Mouse (Mus musculus): ENCODE results near the gene Skiv2l. TPM values are rescaled to one million over a fixed set of nuclear protein-coding genes. Genes with fewer than 3 reads are reported as not detected.

Skiv2l gene
- polyA plus RNA-seq (2015; fragmentation: Nextera tagmentation; extraction: Ambion mirVana), result 54.0 and 55.2 TPM in 2 replicates

DNA sequence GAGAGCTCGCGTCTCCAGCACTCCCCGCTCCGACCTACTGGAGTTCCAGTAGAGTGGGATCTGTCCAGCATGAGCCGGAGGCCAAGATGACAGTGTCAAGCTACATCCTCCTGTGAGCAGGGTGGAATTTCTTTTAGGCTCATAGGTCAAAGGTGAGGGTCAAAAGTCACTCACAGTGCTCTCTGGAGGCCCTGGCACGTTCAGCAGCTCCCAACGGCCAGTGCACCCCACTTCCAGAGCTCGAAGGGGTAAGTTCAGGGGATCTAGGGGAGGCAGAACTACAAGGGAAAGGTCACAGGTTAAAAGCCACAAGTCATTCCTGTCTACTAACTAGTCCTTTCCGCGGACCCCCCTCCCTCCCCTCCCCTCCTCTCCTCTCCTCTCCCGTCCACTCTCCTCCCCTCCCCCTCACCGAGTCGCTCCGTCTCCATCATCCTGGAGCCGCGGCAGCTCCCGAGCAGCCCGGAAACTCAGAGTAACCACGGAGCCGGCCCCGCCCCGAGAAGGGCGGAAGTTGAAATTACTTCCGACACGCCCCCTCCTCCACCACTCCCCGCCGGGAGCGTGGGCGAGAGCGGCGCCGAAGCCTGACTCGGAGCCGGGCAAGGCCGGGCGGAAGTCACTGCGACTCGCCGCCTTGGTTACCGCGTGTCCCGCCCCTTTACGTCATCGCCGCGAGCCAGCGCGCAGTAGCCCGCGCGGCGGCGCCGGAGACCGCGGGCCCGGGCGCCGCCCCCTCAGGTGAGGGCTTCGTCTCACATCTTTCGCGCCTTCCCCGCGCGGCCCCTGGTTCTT lies at the start of gene Skiv2l, which contains the start of gene Nelfe:
Skiv2l (minus strand) TSS at position 489 of the 795 bp plus-strand sequence.
Nelfe (plus strand) TSS at position 670 of the 795 bp plus-strand sequence.
- ATAC-seq (ENCODE audit: low FRiP score, low read depth), result peak; percentile 97
- Histone ChIP-seq H3K4me2 (replicated peaks) (peak within 1 kb of the TSS; percentile 95), H3K27me3 (no peaks in the 10 kb centered on the region), H3K36me3 (peaks cover 62% of the 10 kb centered on the region), H3K4me3 (peak within 1 kb of the TSS; percentile 89), H3K4me1 (peaks cover 21% of the 10 kb centered on the region), H3K9ac (peak within 1 kb of the TSS; percentile 89), H3K27ac (0 out of 2 replicates have a peak within 1 kb of the TSS, but pooled peaks have one; percentile 48), H3K9me3 (no peaks in the 10 kb centered on the region)
- WGBS, result under 1% methylated on average over 64 of the region's 65 CpGs

DNA sequence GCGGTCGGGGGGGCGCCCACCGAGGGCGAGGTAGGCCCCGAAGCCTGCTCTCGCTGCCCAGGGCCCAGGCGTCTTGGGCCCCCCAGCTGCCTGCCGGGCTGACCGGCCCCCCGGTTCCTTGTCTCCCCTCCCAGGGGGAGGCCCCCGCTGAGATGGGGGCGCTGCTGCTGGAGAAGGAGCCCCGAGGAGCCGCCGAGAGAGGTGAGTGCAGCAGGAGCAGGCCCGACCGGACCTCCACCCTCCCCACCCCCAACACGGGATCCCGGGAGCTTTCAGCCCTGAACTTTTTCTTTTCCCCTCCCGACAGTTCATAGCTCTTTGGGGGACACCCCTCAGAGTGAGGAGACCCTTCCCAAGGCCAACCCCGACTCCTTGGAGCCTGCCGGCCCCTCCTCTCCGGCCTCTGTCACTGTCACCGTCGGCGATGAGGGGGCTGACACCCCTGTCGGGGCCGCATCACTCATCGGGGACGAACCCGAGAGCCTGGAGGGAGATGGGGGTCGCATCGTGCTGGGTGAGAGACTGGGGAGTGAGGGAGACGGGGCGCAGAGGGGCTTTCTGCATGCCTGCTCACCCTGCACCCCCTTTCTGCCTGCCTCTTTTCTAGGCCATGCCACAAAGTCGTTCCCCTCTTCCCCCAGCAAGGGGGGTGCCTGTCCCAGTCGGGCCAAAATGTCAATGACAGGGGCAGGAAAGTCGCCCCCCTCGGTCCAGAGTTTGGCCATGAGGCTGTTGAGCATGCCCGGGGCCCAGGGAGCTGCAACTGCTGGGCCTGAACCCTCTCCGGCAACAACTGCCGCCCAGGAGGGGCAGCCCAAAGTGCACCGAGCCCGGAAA lies 49.3 kb upstream of the Skiv2l start:
- under 1% methylated on average over 39 of the region's 45 CpGs for WGBS
- peak overlapping the region; percentile 96 for H3K4me2 ChIP-seq (replicated peaks)
- no peaks in the 10 kb centered on the region for H3K27me3 ChIP-seq
- peak overlapping the region; percentile 98 for H3K9ac ChIP-seq
- H3K4me1 ChIP-seq, result peaks cover 39% of the 10 kb centered on the region
- H3K9me3 ChIP-seq, result no peaks in the 10 kb centered on the region
- H3K36me3 ChIP-seq, result peaks cover 40% of the 10 kb centered on the region
- H3K27ac ChIP-seq, result peak overlapping the region; percentile 95
- no peak for ATAC-seq (ENCODE audit: low FRiP score, low read depth)
- H3K4me3 ChIP-seq, result peak overlapping the region; percentile 92

- H3K27ac ChIP-seq, result peak overlapping the region; percentile 95
- ATAC-seq (ENCODE audit: low FRiP score, low read depth), result no peak
- peaks cover 41% of the 10 kb centered on the region for H3K4me1 ChIP-seq
- H3K9ac ChIP-seq, result peak overlapping the region; percentile 98
- H3K36me3 ChIP-seq, result peaks cover 34% of the 10 kb centered on the region
- peak overlapping the region; percentile 96 for H3K4me2 ChIP-seq (replicated peaks)
- peak overlapping the region; percentile 92 for H3K4me3 ChIP-seq
- H3K27me3 ChIP-seq, result no peaks in the 10 kb centered on the region
- 0% methylated on average over 7 of the region's 47 CpGs for WGBS
- no peaks in the 10 kb centered on the region for H3K9me3 ChIP-seq
Measured at GRCm38 (mm10) chr17:34898706-34899052, 48.7 kb upstream of the Skiv2l start.

GRCm38 (mm10) chr17:34898160-34898586 lies 48.2 kb upstream of the Skiv2l start, which contains the start of the genes C2 and Ehmt2:
Gene C2, minus strand, starts transcription at chr17:34898265.
Gene Ehmt2, plus strand, starts transcription at chr17:34898469.
- peak; percentile 48 for ATAC-seq (ENCODE audit: low FRiP score, low read depth)
- 0% methylated on average over 27 of the region's 44 CpGs for WGBS

GRCm38 (mm10) chr17:34897373-34898159 lies 47.6 kb upstream of the Skiv2l start:
- H3K9me3 ChIP-seq, result no peaks in the 10 kb centered on the region
- peak overlapping the region; percentile 98 for H3K9ac ChIP-seq
- H3K27ac ChIP-seq, result peak overlapping the region; percentile 95
- 23% methylated on average over 10 of the region's 10 CpGs for WGBS
- no peaks in the 10 kb centered on the region for H3K27me3 ChIP-seq
- H3K4me3 ChIP-seq, result peak overlapping the region; percentile 92
- peak overlapping the region; percentile 96 for H3K4me2 ChIP-seq (replicated peaks)
- peaks cover 44% of the 10 kb centered on the region for H3K4me1 ChIP-seq
- peaks cover 23% of the 10 kb centered on the region for H3K36me3 ChIP-seq
- no peak for ATAC-seq (ENCODE audit: low FRiP score, low read depth)

More at GRCm38 (mm10) chr17:34898160-34898586, 48.2 kb upstream of the Skiv2l start, which contains the start of the genes C2 and Ehmt2:
- Histone ChIP-seq H3K9me3 (no peaks in the 10 kb centered on the region), H3K4me3 (peak within 1 kb of the TSS; percentile 92), H3K4me1 (peaks cover 44% of the 10 kb centered on the region), H3K36me3 (peaks cover 29% of the 10 kb centered on the region), H3K9ac (peak within 1 kb of the TSS; percentile 98), H3K4me2 (replicated peaks) (peak within 1 kb of the TSS; percentile 96), H3K27ac (peak within 1 kb of the TSS; percentile 95), H3K27me3 (no peaks in the 10 kb centered on the region)

DNA sequence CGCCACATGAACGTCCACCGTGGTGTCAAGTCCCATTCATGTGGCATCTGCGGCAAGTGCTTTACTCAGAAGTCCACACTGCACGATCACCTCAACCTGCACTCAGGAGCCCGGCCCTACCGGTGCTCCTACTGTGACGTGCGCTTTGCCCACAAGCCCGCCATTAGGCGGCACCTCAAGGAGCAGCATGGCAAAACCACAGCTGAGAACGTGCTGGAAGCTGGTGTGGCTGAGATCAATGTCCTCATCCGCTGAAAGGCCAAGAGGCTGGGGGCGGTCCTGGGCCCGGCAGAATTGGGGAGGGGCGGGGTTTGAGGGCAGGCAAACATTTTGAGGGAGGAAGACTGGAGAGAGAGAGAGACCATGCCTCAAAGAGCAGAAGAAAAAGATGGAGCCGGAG lies 46.4 kb upstream of the Skiv2l start:
- no peaks in the 10 kb centered on the region for H3K27me3 ChIP-seq
- peak overlapping the region; percentile 77; the same call in 1 of the 2 replicates for H3K4me3 ChIP-seq
- WGBS, result 89% methylated on average over 17 of the region's 17 CpGs
- no peak for ATAC-seq (ENCODE audit: low FRiP score, low read depth)
- H3K27ac ChIP-seq, result no peak overlapping the region
- H3K9ac ChIP-seq, result no peak overlapping the region
- peaks cover 13% of the 10 kb centered on the region for H3K36me3 ChIP-seq
- peak overlapping the region; percentile 89 for H3K4me2 ChIP-seq (replicated peaks)
- no peaks in the 10 kb centered on the region for H3K9me3 ChIP-seq
- H3K4me1 ChIP-seq, result peaks cover 44% of the 10 kb centered on the region

GRCm38 (mm10) chr17:34895724-34896123 lies 45.7 kb upstream of the Skiv2l start:
- peak overlapping the region; percentile 90 for H3K9ac ChIP-seq
- H3K36me3 ChIP-seq, result peaks cover 9% of the 10 kb centered on the region
- 96% methylated on average over 15 of the region's 15 CpGs for WGBS
- H3K4me3 ChIP-seq, result peak overlapping the region; percentile 77
- peak overlapping the region; percentile 89 for H3K4me2 ChIP-seq (replicated peaks)
- H3K4me1 ChIP-seq, result peaks cover 44% of the 10 kb centered on the region
- ATAC-seq (ENCODE audit: low FRiP score, low read depth), result no peak
- no peaks in the 10 kb centered on the region for H3K9me3 ChIP-seq
- no peaks in the 10 kb centered on the region for H3K27me3 ChIP-seq
- H3K27ac ChIP-seq, result peak overlapping the region; percentile 90

- Histone ChIP-seq H3K9ac (peak overlapping the region; percentile 90), H3K27ac (peak overlapping the region; percentile 90), H3K9me3 (no peaks in the 10 kb centered on the region), H3K36me3 (peaks cover 9% of the 10 kb centered on the region), H3K4me2 (replicated peaks) (peak overlapping the region; percentile 89), H3K4me3 (peak overlapping the region; percentile 77), H3K4me1 (peaks cover 36% of the 10 kb centered on the region), H3K27me3 (no peaks in the 10 kb centered on the region)
- peak; percentile 10 for ATAC-seq (ENCODE audit: low FRiP score, low read depth)
- 9% methylated on average over 49 of the region's 51 CpGs for WGBS
Measured at GRCm38 (mm10) chr17:34894801-34895530, 45.0 kb upstream of the Skiv2l start.

DNA sequence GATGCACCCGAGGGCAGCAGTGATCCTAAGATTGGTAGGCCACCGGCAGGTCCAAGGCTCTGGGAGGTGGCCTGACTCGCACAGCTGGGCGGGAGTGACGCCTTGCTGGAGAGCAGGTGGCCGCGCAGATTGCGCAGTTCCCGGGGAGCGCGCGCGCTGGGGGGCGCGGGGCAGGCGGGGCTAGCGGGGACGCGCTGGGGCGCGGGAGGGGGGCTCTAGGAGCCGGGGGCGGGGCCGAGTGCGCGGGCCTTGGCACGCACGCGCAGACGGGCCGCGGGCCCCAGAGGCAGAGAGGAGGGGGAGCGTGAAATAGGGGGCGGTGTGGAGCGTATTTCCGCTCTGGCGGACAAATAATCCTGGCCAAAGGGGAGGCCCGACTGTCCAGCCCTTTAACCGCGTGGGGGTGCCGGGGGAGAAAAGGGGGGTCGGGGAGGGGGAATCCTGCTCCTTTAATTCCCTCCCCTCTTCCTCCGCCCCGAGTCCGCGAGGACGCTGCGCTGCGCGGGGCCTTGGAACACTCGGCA lies 44.1 kb upstream of the Skiv2l start:
- peak; percentile 88 for ATAC-seq (ENCODE audit: low FRiP score, low read depth)
- peaks cover 9% of the 10 kb centered on the region for H3K36me3 ChIP-seq
- H3K27me3 ChIP-seq, result no peaks in the 10 kb centered on the region
- WGBS, result 1% methylated on average over 27 of the region's 51 CpGs
- H3K4me3 ChIP-seq, result peak overlapping the region; percentile 77
- H3K27ac ChIP-seq, result peak overlapping the region; percentile 90
- no peaks in the 10 kb centered on the region for H3K9me3 ChIP-seq
- peaks cover 31% of the 10 kb centered on the region for H3K4me1 ChIP-seq
- peak overlapping the region; percentile 89 for H3K4me2 ChIP-seq (replicated peaks)
- peak overlapping the region; percentile 90 for H3K9ac ChIP-seq

DNA sequence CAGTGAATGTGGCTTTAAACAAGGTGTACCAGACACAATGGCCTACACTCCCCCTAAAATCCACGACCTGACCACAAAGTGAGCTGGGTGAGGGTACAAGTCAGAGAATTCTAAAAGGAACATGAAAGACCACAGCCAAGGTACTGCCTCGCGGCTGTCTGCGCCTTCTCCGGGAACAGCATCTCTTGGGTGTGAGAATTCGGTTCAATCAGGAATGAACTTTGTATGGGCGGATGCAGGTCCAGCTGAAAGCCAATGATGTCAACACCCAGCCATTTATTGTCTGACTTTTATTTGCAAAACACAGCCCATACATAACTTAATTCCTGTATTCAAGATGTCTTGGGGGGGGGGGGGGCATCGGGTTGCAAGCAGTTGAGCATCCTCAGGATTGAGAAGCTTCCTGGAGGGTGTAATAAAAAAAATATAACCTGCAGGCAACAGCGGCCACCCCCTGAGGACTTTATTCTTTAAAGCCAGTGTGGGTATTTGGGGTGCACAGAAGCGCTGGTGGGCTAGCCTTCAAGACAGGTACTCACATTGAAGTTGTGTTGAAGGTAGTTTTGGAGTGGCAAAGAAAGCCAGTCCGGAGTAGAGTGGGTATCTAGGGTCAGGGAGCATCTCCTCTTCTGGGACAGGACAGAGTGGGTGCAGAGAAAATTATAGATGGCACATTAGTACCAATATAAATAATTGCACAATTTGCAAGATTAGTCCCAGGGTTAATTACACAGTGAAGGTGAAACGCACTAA lies 43.2 kb upstream of the Skiv2l start:
- Histone ChIP-seq H3K4me2 (replicated peaks) (peak overlapping the region; percentile 89), H3K27me3 (no peaks in the 10 kb centered on the region), H3K36me3 (peaks cover 9% of the 10 kb centered on the region), H3K4me1 (peaks cover 31% of the 10 kb centered on the region), H3K9me3 (no peaks in the 10 kb centered on the region), H3K27ac (peak overlapping the region; percentile 56; the same call in 1 of the 2 replicates), H3K4me3 (peak overlapping the region; percentile 77), H3K9ac (peak overlapping the region; percentile 53; the same call in 1 of the 2 replicates)
- ATAC-seq (ENCODE audit: low FRiP score, low read depth), result no peak
- 72% methylated on average over 12 of the region's 12 CpGs for WGBS

Measured in limb, embryonic 13.5 days (tissue).